Mouse (Mus musculus) liver, embryonic 16.5 days (tissue): ENCODE data around the gene Lamb1. TPM values are rescaled to one million over a fixed set of nuclear protein-coding genes. Genes with fewer than 3 reads are reported as not detected.

Experiments used
- ATAC-seq: fragments of 200-750 bp; cut with Nextera tagmentation; 2 replicates; pipeline ENCODE4 v1.8.0; 2017; ENCODE audit warnings: low read depth, mild to moderate bottlenecking, moderate number of reproducible peaks, moderate library complexity
- H3K27ac ChIP-seq: fragments of 300-500 bp; sonication (generic); 2 replicates; pipeline ENCODE4 v1.5.1; 2014; ENCODE audit warnings: mild to moderate bottlenecking, low read length
- H3K27me3 ChIP-seq: fragments of 300-500 bp; sonication (generic); 2 replicates; pipeline ENCODE4 v1.6.1; 2014; ENCODE audit warnings: low read depth, low read length, mixed read lengths; ENCODE audit not compliant: control insufficient read depth, insufficient read depth
- H3K36me3 ChIP-seq: fragments of 300-500 bp; sonication (generic); 2 replicates; pipeline ENCODE4 v1.6.1; 2014; ENCODE audit warnings: mild to moderate bottlenecking; ENCODE audit not compliant: control insufficient read depth, insufficient read depth
- H3K4me1 ChIP-seq: fragments of 300-500 bp; sonication (generic); 2 replicates; pipeline ENCODE4 v1.6.1; 2014; ENCODE audit warnings: low read depth, low read length, mixed read lengths; ENCODE audit not compliant: control insufficient read depth
- H3K4me2 ChIP-seq: fragments of 300-500 bp; sonication (generic); 2 replicates; pipeline ENCODE4 v1.6.1; 2014; ENCODE audit warnings: low read depth, low read length, mixed read lengths
- H3K4me3 ChIP-seq: fragments of 300-500 bp; sonication (generic); 2 replicates; pipeline ENCODE4 v1.5.1; 2014; ENCODE audit warnings: low read depth, mild to moderate bottlenecking, low read length
- H3K9ac ChIP-seq: fragments of 300-500 bp; sonication (generic); 2 replicates; pipeline ENCODE4 v1.6.1; 2014; ENCODE audit warnings: low read depth, low read length
- H3K9me3 ChIP-seq: fragments of 300-500 bp; sonication (generic); replicated peaks from 2 replicates; pipeline ENCODE4 v1.6.1; 2016; ENCODE audit warnings: low read length; ENCODE audit not compliant: control insufficient read depth
- WGBS: fragments of 180-500 bp; shearing (Covaris S2); extraction: QIAGEN DNeasy Blood & Tissue Kit; methylation state at CpG from one replicate; pipeline ENCODE4 v1.1.7; 2014; ENCODE audit not compliant: insufficient replicate concordance; 5-methylcytosine and 5-hydroxymethylcytosine counted together
- polyA plus RNA-seq: library from polyadenylated mRNA; unstranded; fragments of >200 nt; fragmentation: Nextera tagmentation; extraction: Ambion mirVana; gene quantifications from 2 replicates; pipeline ENCODE4 v1.2.1, GENCODE M21; 2015

The Lamb1 gene
- polyA plus RNA-seq, 1 experiment from 2014 or later: 6.0 TPM

DNA sequence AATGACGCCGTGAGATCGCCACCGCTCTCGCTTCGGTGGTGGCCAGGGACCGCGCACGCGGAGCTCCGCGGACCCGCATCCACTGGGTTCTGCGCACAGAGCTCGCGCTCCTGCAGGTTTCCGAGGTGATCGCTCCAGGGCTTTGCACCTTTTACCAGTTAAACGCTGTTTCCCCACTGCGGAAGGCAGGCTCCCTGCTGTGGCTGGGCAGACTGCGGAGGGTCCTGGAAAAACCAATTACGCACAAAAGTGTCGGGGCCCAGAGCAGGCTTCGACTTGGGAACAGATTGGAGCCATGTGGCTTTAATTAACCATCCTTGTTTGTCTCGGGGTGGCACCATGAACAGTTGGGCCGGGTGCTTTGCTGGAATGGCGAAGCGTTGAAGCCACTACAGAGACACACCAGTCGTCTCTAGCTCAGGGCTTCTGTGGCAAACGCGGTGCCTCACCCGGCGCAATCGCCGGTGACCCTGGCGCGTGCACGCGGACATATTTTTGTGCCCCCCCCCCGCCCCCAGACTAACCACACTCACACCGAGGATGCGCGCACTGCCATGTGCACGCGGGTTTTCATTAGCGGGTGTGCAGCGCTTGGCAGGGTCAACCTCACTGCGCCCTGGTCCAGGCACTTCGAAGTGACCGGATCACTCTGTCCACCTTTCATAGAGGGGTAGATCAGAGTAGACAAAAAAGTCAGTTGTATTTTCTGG is 843 bp downstream of the Lamb1 start:
- Histone ChIP-seq H3K27me3 (peaks cover 32% of the 10 kb centered on the region), H3K4me1 (no peaks in the 10 kb centered on the region), H3K36me3 (no peaks in the 10 kb centered on the region), H3K4me3 (peak overlapping the region; percentile 45), H3K9me3 (no peaks in the 10 kb centered on the region; the same call in 1 of the 2 replicates), H3K27ac (no peak overlapping the region), H3K9ac (no peak overlapping the region), H3K4me2 (peak overlapping the region; percentile 49)
- ATAC-seq: no peak
- WGBS: under 1% methylated on average over 50 of the region's 50 CpGs

DNA sequence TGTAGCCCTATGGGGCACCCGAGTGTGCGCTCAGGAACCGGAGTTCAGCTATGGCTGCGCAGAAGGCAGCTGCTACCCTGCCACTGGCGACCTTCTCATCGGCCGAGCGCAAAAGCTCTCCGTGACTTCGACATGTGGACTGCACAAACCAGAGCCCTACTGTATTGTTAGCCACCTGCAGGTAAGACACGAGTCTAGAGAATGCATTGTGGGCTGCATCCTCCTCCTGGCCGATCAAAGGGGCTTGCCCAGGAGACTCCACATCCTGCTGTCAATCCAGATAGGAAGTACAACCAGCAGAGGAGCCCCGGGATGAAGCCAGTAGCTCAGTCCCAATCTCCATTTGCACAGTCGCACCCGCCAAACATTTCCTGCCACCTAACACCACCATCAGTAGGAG is 1.7 kb downstream of the Lamb1 start:
- Histone ChIP-seq H3K36me3 (no peaks in the 10 kb centered on the region), H3K4me1 (no peaks in the 10 kb centered on the region), H3K4me3 (peak overlapping the region; percentile 45; the same call in 1 of the 2 replicates), H3K9ac (no peak overlapping the region), H3K27me3 (peaks cover 32% of the 10 kb centered on the region), H3K4me2 (0 out of 2 replicates have a peak overlapping the region, but pooled peaks have one; percentile 9), H3K27ac (no peak overlapping the region), H3K9me3 (no peaks in the 10 kb centered on the region; the same call in 1 of the 2 replicates)
- 8% methylated on average over 15 of the region's 15 CpGs for WGBS
- ATAC-seq: no peak

DNA sequence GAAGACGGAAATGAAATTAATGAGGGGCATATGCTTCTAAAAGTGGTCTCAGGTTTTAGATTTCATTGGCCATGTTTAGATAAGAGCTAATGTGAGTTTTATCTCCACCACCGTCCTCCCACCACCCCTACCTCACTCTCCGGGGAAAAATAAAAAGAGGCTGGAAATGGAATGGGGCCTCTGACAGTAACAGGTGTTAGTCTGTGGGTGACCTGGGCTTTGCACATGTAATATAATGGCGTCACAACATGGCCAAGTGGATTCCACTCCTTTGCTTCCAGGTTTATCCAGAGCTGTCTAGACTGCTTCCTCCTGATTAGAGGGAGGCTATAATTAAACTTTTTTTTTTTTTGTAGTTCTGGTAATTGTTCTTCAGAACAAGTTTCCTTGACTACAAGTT is 2.3 kb downstream of the Lamb1 start:
- Histone ChIP-seq H3K9me3 (no peaks in the 10 kb centered on the region; the same call in 1 of the 2 replicates), H3K4me2 (no peak overlapping the region), H3K4me1 (no peaks in the 10 kb centered on the region), H3K4me3 (no peak overlapping the region), H3K27me3 (peaks cover 32% of the 10 kb centered on the region), H3K9ac (no peak overlapping the region), H3K36me3 (no peaks in the 10 kb centered on the region), H3K27ac (no peak overlapping the region)
- ATAC-seq: no peak
- WGBS: 33% methylated on average over 4 of the region's 4 CpGs

DNA sequence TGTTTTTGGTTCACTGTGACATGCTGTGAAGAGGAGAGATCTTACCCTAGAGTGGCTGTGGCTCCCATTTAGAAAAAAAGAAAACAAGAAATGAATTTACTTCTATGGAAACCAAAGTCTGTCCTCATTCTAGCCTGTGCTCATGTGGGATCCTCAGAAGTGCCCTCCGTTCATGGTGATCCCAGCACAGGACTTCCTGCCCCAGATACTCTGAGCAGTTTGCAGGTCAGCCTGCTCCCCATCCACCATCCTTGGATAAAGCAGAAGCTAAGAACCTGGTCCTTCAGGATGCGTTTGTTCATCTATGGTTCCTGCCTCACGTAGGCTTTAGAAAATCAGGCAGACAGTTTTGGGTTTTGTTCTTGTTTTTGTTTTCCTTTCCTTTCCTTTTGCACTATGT is 3.3 kb downstream of the Lamb1 start:
- Histone ChIP-seq H3K27me3 (peaks cover 32% of the 10 kb centered on the region), H3K4me3 (no peak overlapping the region), H3K9ac (no peak overlapping the region), H3K9me3 (no peaks in the 10 kb centered on the region; the same call in 1 of the 2 replicates), H3K4me2 (no peak overlapping the region), H3K27ac (no peak overlapping the region), H3K4me1 (no peaks in the 10 kb centered on the region), H3K36me3 (no peaks in the 10 kb centered on the region)
- ATAC-seq: no peak
- 61% methylated on average over 3 of the region's 3 CpGs for WGBS

DNA sequence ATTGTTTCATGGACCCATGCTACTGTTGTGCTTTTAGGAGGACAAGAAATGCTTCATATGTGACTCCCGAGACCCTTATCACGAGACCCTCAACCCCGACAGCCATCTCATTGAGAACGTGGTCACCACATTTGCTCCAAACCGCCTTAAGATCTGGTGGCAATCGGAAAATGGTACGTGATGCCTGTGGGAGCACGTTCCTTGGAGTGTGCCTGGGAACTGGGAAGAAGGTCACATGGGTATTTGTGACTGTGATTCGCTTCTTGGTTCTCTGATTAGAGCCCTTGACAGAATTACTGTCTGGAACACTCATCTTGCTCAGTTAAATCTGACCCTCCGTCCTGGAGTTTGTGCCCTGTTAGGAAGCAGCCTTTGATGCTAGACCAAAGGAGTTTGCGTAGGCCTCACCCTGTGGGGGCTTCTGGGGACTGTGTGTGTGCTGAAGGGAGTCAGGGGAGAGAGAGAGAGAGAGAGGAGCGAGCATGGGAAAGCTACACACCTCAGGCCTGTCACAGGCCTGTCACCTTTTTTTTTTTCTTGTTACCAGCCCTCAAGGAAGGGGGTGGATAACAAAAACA is 4.1 kb downstream of the Lamb1 start:
- Histone ChIP-seq H3K27me3 (peaks cover 32% of the 10 kb centered on the region), H3K9me3 (no peaks in the 10 kb centered on the region; the same call in 1 of the 2 replicates), H3K9ac (no peak overlapping the region), H3K27ac (no peak overlapping the region), H3K4me3 (no peak overlapping the region), H3K36me3 (no peaks in the 10 kb centered on the region), H3K4me2 (no peak overlapping the region), H3K4me1 (no peaks in the 10 kb centered on the region)
- no peak for ATAC-seq
- 56% methylated on average over 12 of the region's 12 CpGs for WGBS

DNA sequence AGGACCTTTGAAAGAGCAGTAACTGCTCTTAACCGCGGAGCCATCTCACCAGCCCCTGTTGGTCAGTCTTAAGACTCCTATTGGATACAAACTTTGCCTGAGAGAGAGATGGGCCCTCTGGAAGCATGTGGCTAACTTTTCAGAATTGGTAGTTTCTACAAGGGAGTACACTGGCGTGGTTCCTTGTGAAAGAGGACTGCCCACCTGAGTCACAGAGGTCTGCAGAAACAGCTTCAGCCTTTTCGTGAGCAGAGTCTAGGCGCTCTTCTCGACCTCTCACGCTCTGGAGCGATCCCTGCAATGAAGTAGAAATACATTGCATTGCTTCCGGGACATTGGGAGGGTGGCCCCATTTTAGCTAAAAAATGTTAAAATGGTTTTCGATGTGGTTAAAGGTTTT is 5.3 kb downstream of the Lamb1 start:
- no peaks in the 10 kb centered on the region for H3K36me3 ChIP-seq
- no peaks in the 10 kb centered on the region; the same call in 1 of the 2 replicates for H3K9me3 ChIP-seq
- no peak overlapping the region for H3K4me2 ChIP-seq
- no peak overlapping the region for H3K9ac ChIP-seq
- no peak for ATAC-seq
- WGBS: 74% methylated on average over 10 of the region's 10 CpGs
- H3K27me3 ChIP-seq: peaks cover 20% of the 10 kb centered on the region
- H3K27ac ChIP-seq: no peak overlapping the region
- no peak overlapping the region for H3K4me3 ChIP-seq
- no peaks in the 10 kb centered on the region for H3K4me1 ChIP-seq

DNA sequence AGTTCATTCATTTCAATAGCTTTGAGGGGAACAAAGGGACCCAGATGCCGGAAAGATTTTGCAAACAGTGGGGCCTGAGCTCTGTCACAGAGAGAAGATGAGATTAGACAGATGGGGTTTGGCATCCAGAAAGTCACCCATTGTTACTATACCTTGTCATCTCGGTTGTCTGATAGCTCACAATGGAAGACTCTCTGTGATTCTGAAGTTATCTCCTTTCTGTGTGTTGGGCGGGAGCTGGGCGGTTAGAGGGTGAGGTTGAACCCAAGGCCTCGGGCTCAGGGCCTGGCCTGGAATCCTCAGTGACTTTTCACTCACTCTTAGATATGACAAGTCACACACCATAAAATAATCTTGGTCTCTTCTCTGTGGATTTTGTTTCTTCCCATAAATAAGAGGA is 5.7 kb downstream of the Lamb1 start:
- Histone ChIP-seq H3K27me3 (peaks cover 16% of the 10 kb centered on the region), H3K36me3 (no peaks in the 10 kb centered on the region), H3K9me3 (no peaks in the 10 kb centered on the region; the same call in 1 of the 2 replicates), H3K27ac (no peak overlapping the region), H3K4me1 (no peaks in the 10 kb centered on the region), H3K4me2 (no peak overlapping the region), H3K4me3 (no peak overlapping the region), H3K9ac (no peak overlapping the region)
- 62% methylated on average over 5 of the region's 5 CpGs for WGBS
- ATAC-seq: no peak

DNA sequence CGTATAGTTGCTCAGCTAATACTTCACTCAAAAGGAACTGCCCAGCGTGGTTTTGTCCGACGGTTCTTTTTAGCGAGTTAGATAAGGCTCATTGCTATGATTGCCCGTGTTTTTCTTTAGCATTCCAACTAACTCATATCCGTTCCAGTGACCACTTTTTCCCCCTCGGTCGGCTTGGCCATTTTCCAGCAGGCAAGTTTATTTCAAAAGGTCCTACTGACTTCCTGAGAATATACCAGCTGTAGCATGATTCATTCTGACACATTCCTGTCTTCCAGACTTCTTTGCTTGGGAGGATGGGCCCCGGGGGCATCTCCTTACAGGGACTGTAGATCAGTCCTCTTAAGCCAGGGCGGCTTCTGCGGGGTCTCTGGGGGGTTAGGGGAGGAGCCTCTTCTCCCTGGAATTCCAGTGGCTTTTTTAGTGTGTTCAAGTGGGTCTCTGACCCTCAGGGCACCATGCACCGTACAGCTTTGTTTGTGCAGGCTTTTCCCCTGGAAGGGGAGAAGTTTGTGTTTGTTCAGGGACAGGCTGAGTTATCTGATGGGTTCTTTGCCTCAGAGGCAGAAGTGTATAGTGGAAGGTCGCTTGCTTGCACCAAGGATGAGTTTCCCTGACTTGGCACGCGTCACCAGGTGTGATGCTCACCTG is 6.5 kb downstream of the Lamb1 start:
- Histone ChIP-seq H3K36me3 (no peaks in the 10 kb centered on the region), H3K4me3 (no peak overlapping the region), H3K4me2 (no peak overlapping the region), H3K27me3 (peaks cover 9% of the 10 kb centered on the region), H3K9ac (no peak overlapping the region), H3K27ac (no peak overlapping the region), H3K4me1 (no peaks in the 10 kb centered on the region), H3K9me3 (no peaks in the 10 kb centered on the region; the same call in 1 of the 2 replicates)
- 24% methylated on average over 16 of the region's 16 CpGs for WGBS
- no peak; the same call in 1 of the 2 replicates for ATAC-seq
